Mouse (Mus musculus) MEL (cell line): ENCODE results near the gene Cyp2d11.

Experiments used
- CTCF ChIP-seq, 3 experiments: IDR thresholded peaks in 2 of 3; conservative IDR thresholded peaks in 1 of 3; 2 replicates each; pipeline ENCODE4 v1.5.1; 2011 to 2012; ENCODE audit warnings: low read length in 3 of 3, low read depth in 2 of 3, mild to moderate bottlenecking in 2 of 3, improper control_type of control experiment in 1 of 3, inconsistent platforms in 1 of 3, mixed read lengths in 1 of 3, moderate library complexity in 1 of 3; ENCODE audit not compliant: control insufficient read depth in 1 of 3, insufficient read depth in 1 of 3, poor library complexity in 1 of 3, severe bottlenecking in 1 of 3
- ELF1 ChIP-seq: IDR thresholded peaks from 2 replicates; pipeline ENCODE4 v1.6.1; 2014; ENCODE audit warnings: low read depth, mild to moderate bottlenecking, inconsistent platforms, low read length, improper control_type of control experiment, moderate library complexity
- GABPA ChIP-seq: IDR thresholded peaks from 2 replicates; pipeline ENCODE4 v1.6.1; 2012; ENCODE audit warnings: low read depth, mild to moderate bottlenecking, inconsistent platforms, low read length, improper control_type of control experiment, moderate library complexity
- MAFK ChIP-seq: IDR thresholded peaks from 2 replicates; pipeline ENCODE4 v1.6.1; 2011; ENCODE audit warnings: low read depth, mild to moderate bottlenecking, low read length, improper control_type of control experiment, borderline replicate concordance
- POLR2A ChIP-seq, 2 experiments: IDR thresholded peaks; 2 replicates each; pipeline ENCODE4 v1.6.1; 2011 to 2012; ENCODE audit warnings: low read length in 2 of 2, mild to moderate bottlenecking in 2 of 2, control low read depth in 1 of 2, improper control_type of control experiment in 1 of 2, low read depth in 1 of 2, moderate library complexity in 1 of 2; ENCODE audit not compliant: control insufficient read depth in 1 of 2, insufficient read depth in 1 of 2, poor library complexity in 1 of 2
- SIN3A ChIP-seq: IDR thresholded peaks from 2 replicates; pipeline ENCODE4 v1.6.1; 2012; ENCODE audit warnings: low read length, improper control_type of control experiment, inconsistent platforms
- SMC3 ChIP-seq: IDR thresholded peaks from 2 replicates; pipeline ENCODE4 v1.6.1; 2011; ENCODE audit warnings: low read depth, low read length, improper control_type of control experiment
- ZNF384 ChIP-seq: IDR thresholded peaks from 2 replicates; pipeline ENCODE4 v1.6.1; 2012; ENCODE audit warnings: low read depth, mild to moderate bottlenecking, inconsistent platforms, low read length, improper control_type of control experiment

DNA sequence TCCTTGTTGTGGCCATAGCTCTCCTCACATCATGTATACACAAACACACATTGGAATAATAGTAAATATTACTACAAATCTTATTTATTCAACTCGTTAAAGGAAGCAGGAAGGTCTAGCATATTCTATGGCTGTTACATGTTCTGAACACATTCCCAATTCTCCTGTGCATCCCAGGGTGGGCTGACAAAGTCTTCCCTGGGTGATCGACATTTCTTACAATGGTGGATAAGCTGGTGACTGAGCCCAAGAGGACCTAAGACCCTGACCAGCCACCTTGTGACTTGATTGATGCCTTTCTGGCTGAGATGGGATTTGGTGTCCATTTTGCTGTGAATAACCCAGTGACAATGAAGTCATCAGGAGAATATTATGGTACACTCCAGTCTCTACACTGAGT, 41.8 kb upstream of the Cyp2d11 start:
- TF ChIP-seq POLR2A (IDR thresholded peaks at IDR 0.05; ENCODE audit: control insufficient read depth in 1 of 2, insufficient read depth in 1 of 2, low read depth in 1 of 2, low read length in 2 of 2, poor library complexity in 1 of 2) = no peak
- no peak for TF ChIP-seq GABPA
- TF ChIP-seq SIN3A = no peak
- no peak for TF ChIP-seq CTCF (IDR thresholded peaks at IDR 0.05 in 2 of 3, conservative IDR thresholded peaks at IDR 0.05 in 1 of 3; ENCODE audit: control insufficient read depth in 1 of 3, insufficient read depth in 1 of 3, low read depth in 2 of 3, low read length in 3 of 3, poor library complexity in 1 of 3, severe bottlenecking in 1 of 3)
- no peak for TF ChIP-seq ZNF384
- TF ChIP-seq MAFK = no peak
- TF ChIP-seq ELF1 = no peak
- TF ChIP-seq SMC3 = no peak
